Mouse (Mus musculus) C2C12 (cell line): ENCODE measurements around the gene Ctnna2. TPM values are rescaled to one million over a fixed set of nuclear protein-coding genes. Genes with fewer than 3 reads are reported as not detected.

Experiments
- H3K27me3 ChIP-seq: one replicate; pipeline ENCODE4 v1.6.1; 2011; ENCODE audit not compliant: control insufficient read depth, insufficient read depth, insufficient read length
- H3K36me3 ChIP-seq: one replicate; pipeline ENCODE4 v1.6.1; 2011; ENCODE audit not compliant: control insufficient read depth, insufficient read depth
- H3K4me3 ChIP-seq: one replicate; pipeline ENCODE4 v1.5.1; 2011; ENCODE audit warnings: mild to moderate bottlenecking, control low read depth; ENCODE audit not compliant: poor library complexity, insufficient read depth, severe bottlenecking
- H3K79me2 ChIP-seq: one replicate; pipeline ENCODE4 v1.6.1; 2011; ENCODE audit not compliant: control insufficient read depth, insufficient read depth
- H3K79me3 ChIP-seq: one replicate; pipeline ENCODE4 v1.6.1; 2011; ENCODE audit warnings: low read depth, control low read depth
- H3ac ChIP-seq: one replicate; pipeline ENCODE3; 2011; ENCODE audit warnings: low read depth; ENCODE audit not compliant: control insufficient read depth, insufficient read length
- CEBPB ChIP-seq: IDR thresholded peaks from one replicate; pipeline ENCODE4 v1.6.1; 2011; ENCODE audit warnings: low read depth, mild to moderate bottlenecking, control low read depth, moderate library complexity
- CTCF ChIP-seq: IDR thresholded peaks from one replicate; pipeline ENCODE4 v1.5.1; 2011; ENCODE audit not compliant: control insufficient read depth, insufficient read depth, insufficient read length
- FOSL1 ChIP-seq: IDR thresholded peaks from one replicate; pipeline ENCODE4 v1.8.0; 2011; ENCODE audit warnings: mild to moderate bottlenecking, low read length; ENCODE audit not compliant: poor library complexity, insufficient read depth, severe bottlenecking
- MAX ChIP-seq: IDR thresholded peaks from one replicate; pipeline ENCODE4 v1.6.1; 2011; ENCODE audit warnings: mild to moderate bottlenecking, control low read depth
- MYOD1 ChIP-seq: IDR thresholded peaks from one replicate; pipeline ENCODE4 v1.6.1; 2011; ENCODE audit warnings: low read depth; ENCODE audit not compliant: control insufficient read depth, insufficient read length
- MYOG ChIP-seq: IDR thresholded peaks from one replicate; pipeline ENCODE4 v1.6.1; 2011; ENCODE audit not compliant: control insufficient read depth, insufficient read length; ENCODE audit errors: extremely low read depth
- USF1 ChIP-seq: IDR thresholded peaks from one replicate; pipeline ENCODE4 v1.6.1; 2011; ENCODE audit warnings: low read depth, mild to moderate bottlenecking, control low read depth, moderate library complexity
- polyA plus RNA-seq: library from polyadenylated mRNA; unstranded; fragments of >200 nt; fragmentation: generic; extraction: Trizol; gene quantifications from one replicate; pipeline ENCODE4 v1.2.1, GENCODE M21; 2012; ENCODE audit warnings: missing spikeins

Ctnna2 gene
- polyA plus RNA-seq, 1 experiment: not detected

- TF ChIP-seq MYOG: no peak
- TF ChIP-seq CTCF: no peak
- TF ChIP-seq USF1: no peak
- TF ChIP-seq MAX: no peak
- TF ChIP-seq CEBPB: no peak
- no peak for TF ChIP-seq MYOD1
- TF ChIP-seq FOSL1: no peak
- no peaks in the 10 kb centered on the region for H3K36me3 ChIP-seq
- H3ac ChIP-seq: no peak overlapping the region
- H3K4me3 ChIP-seq: no peak overlapping the region
- no peaks in the 10 kb centered on the region for H3K79me3 ChIP-seq
- no peaks in the 10 kb centered on the region for H3K27me3 ChIP-seq
- no peaks in the 10 kb centered on the region for H3K79me2 ChIP-seq
Observed at GRCm38 (mm10) chr6:77286317-77286716, 693.2 kb downstream of the Ctnna2 start.

DNA sequence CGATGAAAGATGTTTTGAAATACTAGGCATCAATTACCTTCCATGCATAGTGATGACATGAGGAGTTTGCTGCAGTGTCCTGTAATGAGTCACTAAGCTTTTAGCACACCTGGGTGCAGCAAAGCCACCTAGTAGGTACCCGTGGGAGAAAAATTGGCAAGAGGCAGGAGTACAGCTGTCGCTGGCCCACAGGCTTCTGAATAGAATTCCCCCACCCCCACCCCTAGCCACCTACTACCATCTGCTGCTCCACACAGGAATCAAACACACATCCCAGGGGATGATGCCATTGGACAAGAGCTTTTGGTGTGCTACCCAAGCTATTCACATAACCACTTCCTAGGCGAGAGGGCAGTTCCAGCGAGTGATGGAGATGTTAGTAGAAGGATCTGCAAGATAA lies 700.7 kb downstream of the Ctnna2 start:
- Histone ChIP-seq H3ac (no peak overlapping the region), H3K36me3 (no peaks in the 10 kb centered on the region), H3K4me3 (no peak overlapping the region), H3K79me3 (no peaks in the 10 kb centered on the region), H3K79me2 (no peaks in the 10 kb centered on the region), H3K27me3 (no peaks in the 10 kb centered on the region)
- TF ChIP-seq FOSL1 (no peak), MAX (no peak), USF1 (no peak), MYOD1 (no peak), CTCF (no peak), CEBPB (no peak), MYOG (no peak)

DNA sequence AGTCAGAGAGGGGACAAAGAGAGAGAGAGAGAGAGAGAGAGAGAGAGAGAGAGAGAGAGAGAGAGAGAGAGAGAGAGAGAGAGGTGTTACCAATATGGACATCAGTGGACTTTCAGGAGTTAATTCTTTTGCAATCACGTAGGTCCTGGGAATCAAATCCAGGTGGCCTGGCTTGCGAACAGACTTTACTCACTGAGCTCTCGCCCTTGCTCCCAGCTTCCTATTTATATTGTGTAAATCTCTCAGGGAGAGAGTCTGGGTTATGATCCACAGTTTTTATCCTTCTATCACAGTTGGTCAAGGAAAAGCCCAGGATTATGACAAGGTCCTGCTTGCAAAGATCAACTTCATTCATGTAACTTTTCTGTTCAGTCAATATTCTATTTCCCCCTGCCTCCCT lies 714.3 kb downstream of the Ctnna2 start:
- Histone ChIP-seq H3K4me3 (no peak overlapping the region), H3ac (no peak overlapping the region), H3K27me3 (no peaks in the 10 kb centered on the region), H3K36me3 (no peaks in the 10 kb centered on the region), H3K79me3 (no peaks in the 10 kb centered on the region), H3K79me2 (no peaks in the 10 kb centered on the region)
- TF ChIP-seq MYOD1 (no peak), MYOG (no peak), USF1 (no peak), FOSL1 (no peak), MAX (no peak), CTCF (no peak), CEBPB (no peak)

DNA sequence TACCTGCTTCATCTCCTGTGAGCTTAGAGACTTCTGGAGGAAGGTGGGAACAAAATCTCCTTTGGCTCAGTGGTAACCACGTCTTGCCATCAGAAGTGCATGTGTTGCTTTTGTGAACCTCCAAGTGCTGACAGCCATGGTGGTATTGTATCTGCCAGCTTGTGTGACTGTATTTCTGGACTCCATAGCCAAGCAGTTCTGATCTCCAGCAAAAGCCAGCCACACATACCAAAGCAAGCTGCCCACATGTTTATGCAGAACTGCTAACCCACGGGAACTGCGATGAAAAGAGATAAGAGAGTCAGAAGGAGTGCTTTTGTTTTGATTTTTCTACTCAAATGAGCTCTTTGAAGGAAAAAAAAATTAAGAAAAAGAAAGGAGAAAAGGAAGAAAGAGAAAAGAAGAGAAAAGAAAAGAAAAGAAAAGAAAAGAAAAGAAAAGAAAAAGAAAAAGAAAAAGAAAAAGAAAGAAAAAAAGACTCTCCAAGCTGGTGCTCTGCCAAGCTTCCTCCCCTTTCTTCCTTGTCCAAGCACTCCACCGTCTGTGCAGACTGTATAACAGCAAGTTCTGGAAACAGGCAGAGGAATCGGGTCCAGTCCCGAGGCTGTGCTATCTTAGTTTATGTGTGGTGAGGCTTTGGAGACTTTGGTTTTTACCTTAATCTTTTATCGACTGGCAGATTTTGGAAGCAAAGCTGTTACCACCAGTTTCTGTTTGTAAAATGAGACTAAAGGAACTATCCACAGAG lies 722.0 kb downstream of the Ctnna2 start:
- H3K79me2 ChIP-seq: no peaks in the 10 kb centered on the region
- no peaks in the 10 kb centered on the region for H3K79me3 ChIP-seq
- H3K27me3 ChIP-seq: no peaks in the 10 kb centered on the region
- TF ChIP-seq USF1 (no peak), CTCF (no peak), MYOG (no peak), CEBPB (no peak), FOSL1 (no peak), MYOD1 (no peak)
- H3K36me3 ChIP-seq: no peaks in the 10 kb centered on the region
- H3ac ChIP-seq: no peak overlapping the region
- no peak overlapping the region for H3K4me3 ChIP-seq

- no peaks in the 10 kb centered on the region for H3K36me3 ChIP-seq
- no peaks in the 10 kb centered on the region for H3K27me3 ChIP-seq
- no peaks in the 10 kb centered on the region for H3K79me2 ChIP-seq
- H3ac ChIP-seq: no peak overlapping the region
- no peaks in the 10 kb centered on the region for H3K79me3 ChIP-seq
- TF ChIP-seq CEBPB (no peak), MYOG (no peak)
- H3K4me3 ChIP-seq: no peak overlapping the region
Observed at GRCm38 (mm10) chr6:77256348-77256747, 723.2 kb downstream of the Ctnna2 start.

GRCm38 (mm10) chr6:77253480-77253879 lies 726.0 kb downstream of the Ctnna2 start:
- H3ac ChIP-seq: no peak overlapping the region
- no peak overlapping the region for H3K4me3 ChIP-seq
- no peaks in the 10 kb centered on the region for H3K27me3 ChIP-seq
- H3K79me3 ChIP-seq: no peaks in the 10 kb centered on the region
- no peak for TF ChIP-seq CTCF
- TF ChIP-seq MYOG: no peak
- no peak for TF ChIP-seq MYOD1
- no peak for TF ChIP-seq CEBPB
- no peak for TF ChIP-seq USF1
- TF ChIP-seq FOSL1: no peak
- TF ChIP-seq MAX: no peak
- no peaks in the 10 kb centered on the region for H3K36me3 ChIP-seq
- H3K79me2 ChIP-seq: no peaks in the 10 kb centered on the region
